In genomic region chr11:119947897-119948296, GRCm38 (mm10) we compare ENCODE assay signal across 12 mouse cellular contexts. TPM values are rescaled to one million over a fixed set of nuclear protein-coding genes. Genes with fewer than 3 reads are reported as not detected.
DNase-seq lines count a peak whose midpoint lies in the region; ATAC-seq and TF ChIP-seq lines count a peak whose summit lies in the region.
"Had no signal": no experiment of that assay in that cellular context is flagged by ENCODE, and none has a peak within 500 bp of the region (broad histone marks: within the 10 kb centered on the region; RNA-seq: fewer than 3 reads in every experiment).

No protein-coding gene starts in this region.

- peak; percentile 42 for TF ChIP-seq CTCF in hindbrain, postnatal 0 days (IDR thresholded peaks at IDR 0.05; ENCODE audit: low read depth)
- peak; percentile 49; the same call in 1 of the 2 replicates for TF ChIP-seq CTCF in midbrain, postnatal 0 days (IDR thresholded peaks at IDR 0.05)

- H3K4me3 ChIP-seq in hindbrain, postnatal 0 days (ENCODE audit: low read length), result no peak overlapping the region
- H3K4me3 ChIP-seq in hindbrain, embryonic 16.5 days (ENCODE audit: low read length), result no peak overlapping the region
- no peak overlapping the region for H3K4me3 ChIP-seq in midbrain, postnatal 0 days (ENCODE audit: low read depth, low read length)
- H3K4me3 ChIP-seq in midbrain, embryonic 15.5 days, result no peak overlapping the region
- no peak overlapping the region for H3K4me3 ChIP-seq in liver, embryonic 13.5 days (replicated peaks)
- H3K4me3 ChIP-seq: neural tube, embryonic 15.5 days had no signal

- H3K27me3 ChIP-seq in hindbrain, postnatal 0 days (ENCODE audit: insufficient read depth, low read length), result no peaks in the 10 kb centered on the region
- H3K27me3 ChIP-seq in hindbrain, embryonic 16.5 days (replicated peaks; ENCODE audit: control insufficient read depth, insufficient read depth, low read length), result no peaks in the 10 kb centered on the region
- 0 out of 2 replicates have a peak, but pooled peaks cover 4% of the 10 kb centered on the region for H3K27me3 ChIP-seq in midbrain, postnatal 0 days (ENCODE audit: insufficient read depth, low read length)
- H3K27me3 ChIP-seq in midbrain, embryonic 15.5 days (replicated peaks), result no peaks in the 10 kb centered on the region
- H3K27me3 ChIP-seq in liver, embryonic 13.5 days, result peaks cover 30% of the 10 kb centered on the region

- 65% methylated on average over 2 of the region's 2 CpGs for WGBS in hindbrain, postnatal 0 days
- 72% methylated on average over 2 of the region's 2 CpGs for WGBS in hindbrain, embryonic 16.5 days
- WGBS in midbrain, postnatal 0 days, result 73% methylated on average over 2 of the region's 2 CpGs
- WGBS in midbrain, embryonic 15.5 days, result 48% methylated on average over 2 of the region's 2 CpGs
- WGBS in liver, embryonic 13.5 days (ENCODE audit: insufficient replicate concordance), result 30% methylated on average over 2 of the region's 2 CpGs

- no peaks in the 10 kb centered on the region for H3K9me3 ChIP-seq in hindbrain, postnatal 0 days (ENCODE audit: low read length)
- H3K9me3 ChIP-seq in hindbrain, embryonic 16.5 days (ENCODE audit: control insufficient read depth, low read length), result no peaks in the 10 kb centered on the region
- no peaks in the 10 kb centered on the region for H3K9me3 ChIP-seq in midbrain, postnatal 0 days (ENCODE audit: low read length)
- H3K9me3 ChIP-seq in midbrain, embryonic 15.5 days, result no peaks in the 10 kb centered on the region
- H3K9me3 ChIP-seq in liver, embryonic 13.5 days (replicated peaks), result no peaks in the 10 kb centered on the region
- H3K9me3 ChIP-seq: neural tube, embryonic 15.5 days had no signal

- no peak overlapping the region for H3K4me2 ChIP-seq in hindbrain, postnatal 0 days (ENCODE audit: low read depth, low read length)
- H3K4me2 ChIP-seq in hindbrain, embryonic 16.5 days (ENCODE audit: low read length), result no peak overlapping the region
- no peak overlapping the region for H3K4me2 ChIP-seq in midbrain, postnatal 0 days (ENCODE audit: low read depth, low read length, poor library complexity, severe bottlenecking)
- no peak overlapping the region for H3K4me2 ChIP-seq in midbrain, embryonic 15.5 days
- H3K4me2 ChIP-seq in liver, embryonic 13.5 days, result no peak overlapping the region
- H3K4me2 ChIP-seq: neural tube, embryonic 15.5 days had no signal

- no peak for DNase-seq in hindbrain, postnatal 0 days (ENCODE audit: low spot score)
- no peak for DNase-seq in midbrain, postnatal 0 days (ENCODE audit: low spot score)
- DNase-seq in liver, embryonic 13.5 days, result no peak
- DNase-seq in thymus, postnatal 4 days, result no peak
- DNase-seq in urinary bladder, adult 18-20 months (ENCODE audit: low spot score in 2 of 2), result no peak
- DNase-seq: cerebellum, adult 11 months; heart, postnatal 36 days; right cerebral cortex, adult 18-20 months; thymus, adult 18-20 months had no signal

- ATAC-seq in hindbrain, postnatal 0 days, result no peak
- ATAC-seq in hindbrain, embryonic 16.5 days, result no peak
- ATAC-seq in midbrain, postnatal 0 days (ENCODE audit: low FRiP score), result no peak
- ATAC-seq in midbrain, embryonic 15.5 days (replicated peaks), result no peak
- ATAC-seq in liver, embryonic 13.5 days (ENCODE audit: low read depth), result no peak

- H3K9ac ChIP-seq in hindbrain, postnatal 0 days (replicated peaks; ENCODE audit: low read length), result no peak overlapping the region
- no peak overlapping the region for H3K9ac ChIP-seq in hindbrain, embryonic 16.5 days (ENCODE audit: low read depth, low read length)
- no peak overlapping the region for H3K9ac ChIP-seq in midbrain, postnatal 0 days (replicated peaks; ENCODE audit: low read length, poor library complexity, severe bottlenecking)
- H3K9ac ChIP-seq in midbrain, embryonic 15.5 days, result no peak overlapping the region
- H3K9ac ChIP-seq in liver, embryonic 13.5 days, result no peak overlapping the region
- H3K9ac ChIP-seq: neural tube, embryonic 15.5 days had no signal

- no peaks in the 10 kb centered on the region for H3K36me3 ChIP-seq in hindbrain, postnatal 0 days (ENCODE audit: insufficient read depth, low read length)
- no peaks in the 10 kb centered on the region for H3K36me3 ChIP-seq in hindbrain, embryonic 16.5 days (ENCODE audit: control insufficient read depth, insufficient read depth, low read length)
- H3K36me3 ChIP-seq in midbrain, postnatal 0 days (ENCODE audit: insufficient read depth, low read length), result no peaks in the 10 kb centered on the region
- no peaks in the 10 kb centered on the region for H3K36me3 ChIP-seq in midbrain, embryonic 15.5 days (replicated peaks)
- H3K36me3 ChIP-seq in liver, embryonic 13.5 days, result no peaks in the 10 kb centered on the region
- H3K36me3 ChIP-seq: neural tube, embryonic 15.5 days had no signal

- H3K4me1 ChIP-seq in hindbrain, postnatal 0 days (ENCODE audit: insufficient read depth, low read length), result peaks cover 39% of the 10 kb centered on the region
- H3K4me1 ChIP-seq in hindbrain, embryonic 16.5 days (ENCODE audit: control insufficient read depth, insufficient read depth, low read depth, low read length), result peaks cover 28% of the 10 kb centered on the region
- no peaks in the 10 kb centered on the region for H3K4me1 ChIP-seq in midbrain, postnatal 0 days (ENCODE audit: insufficient read depth, low read length)
- peaks cover 13% of the 10 kb centered on the region for H3K4me1 ChIP-seq in midbrain, embryonic 15.5 days
- peaks cover 71% of the 10 kb centered on the region for H3K4me1 ChIP-seq in liver, embryonic 13.5 days (replicated peaks)

- no peak overlapping the region for H3K27ac ChIP-seq in hindbrain, postnatal 0 days
- H3K27ac ChIP-seq in hindbrain, embryonic 16.5 days (ENCODE audit: low read depth, low read length), result no peak overlapping the region
- no peak overlapping the region for H3K27ac ChIP-seq in midbrain, postnatal 0 days (ENCODE audit: low read depth, low read length)
- no peak overlapping the region for H3K27ac ChIP-seq in midbrain, embryonic 15.5 days
- peak overlapping the region; percentile 40 for H3K27ac ChIP-seq in liver, embryonic 13.5 days
- H3K27ac ChIP-seq: neural tube, embryonic 15.5 days had no signal

RNA-seq across cellular contexts. Expression of gene Baiap2, which starts 5.3 kb away (rescaled TPM):
- total RNA-seq in hindbrain, postnatal 0 days (2014; rRNA removed), result 45.9 and 62.4 TPM in 2 replicates
- 30.8 and 31.5 TPM in 2 replicates for polyA plus RNA-seq in hindbrain, postnatal 0 days (2015; fragmentation: Nextera tagmentation; extraction: Ambion mirVana)
- polyA plus RNA-seq in hindbrain, embryonic 16.5 days (2015; fragmentation: Nextera tagmentation; extraction: Ambion mirVana), result 22.8 and 23.9 TPM in 2 replicates
- 23.8 and 32.7 TPM in 2 replicates for total RNA-seq in midbrain, postnatal 0 days (2014; rRNA removed)
- polyA plus RNA-seq in midbrain, postnatal 0 days (2015; fragmentation: Nextera tagmentation; extraction: Ambion mirVana), result 18.0 TPM in 2 replicates
- polyA plus RNA-seq in midbrain, embryonic 15.5 days (2015; fragmentation: Nextera tagmentation; extraction: Ambion mirVana), result 15.5 and 16.3 TPM in 2 replicates
- 5.1 and 5.5 TPM in 2 replicates for polyA plus RNA-seq in liver, embryonic 13.5 days (2015; fragmentation: Nextera tagmentation; extraction: Ambion mirVana)

RNA-seq across cellular contexts. Expression of gene Chmp6, which starts 34.7 kb away (rescaled TPM):
- 102 and 117 TPM in 2 replicates for total RNA-seq in hindbrain, postnatal 0 days (2014; rRNA removed)
- 115 and 118 TPM in 2 replicates for polyA plus RNA-seq in hindbrain, postnatal 0 days (2015; fragmentation: Nextera tagmentation; extraction: Ambion mirVana)
- polyA plus RNA-seq in hindbrain, embryonic 16.5 days (2015; fragmentation: Nextera tagmentation; extraction: Ambion mirVana), result 112 and 114 TPM in 2 replicates
- total RNA-seq in midbrain, postnatal 0 days (2014; rRNA removed), result 79.5 and 101 TPM in 2 replicates
- polyA plus RNA-seq in midbrain, postnatal 0 days (2015; fragmentation: Nextera tagmentation; extraction: Ambion mirVana), result 121 and 129 TPM in 2 replicates
- 113 and 116 TPM in 2 replicates for polyA plus RNA-seq in midbrain, embryonic 15.5 days (2015; fragmentation: Nextera tagmentation; extraction: Ambion mirVana)
- 37.4 and 37.6 TPM in 2 replicates for polyA plus RNA-seq in liver, embryonic 13.5 days (2015; fragmentation: Nextera tagmentation; extraction: Ambion mirVana)
